Mouse (Mus musculus) bone marrow, adult 2 months (tissue): ENCODE results near the gene Omp.

Source experiments
- CTCF ChIP-seq: fragments of 200-500 bp; IDR thresholded peaks from 2 replicates; pipeline ENCODE4 v1.5.1; 2011; ENCODE audit warnings: low read length, control low read depth; ENCODE audit not compliant: control insufficient read depth, insufficient read depth
- POLR2A ChIP-seq: fragments of 200-500 bp; IDR thresholded peaks from 2 replicates; pipeline ENCODE4 v1.6.1; 2011; ENCODE audit warnings: low read depth, mild to moderate bottlenecking, control low read depth, low read length, borderline replicate concordance; ENCODE audit not compliant: control insufficient read depth

DNA sequence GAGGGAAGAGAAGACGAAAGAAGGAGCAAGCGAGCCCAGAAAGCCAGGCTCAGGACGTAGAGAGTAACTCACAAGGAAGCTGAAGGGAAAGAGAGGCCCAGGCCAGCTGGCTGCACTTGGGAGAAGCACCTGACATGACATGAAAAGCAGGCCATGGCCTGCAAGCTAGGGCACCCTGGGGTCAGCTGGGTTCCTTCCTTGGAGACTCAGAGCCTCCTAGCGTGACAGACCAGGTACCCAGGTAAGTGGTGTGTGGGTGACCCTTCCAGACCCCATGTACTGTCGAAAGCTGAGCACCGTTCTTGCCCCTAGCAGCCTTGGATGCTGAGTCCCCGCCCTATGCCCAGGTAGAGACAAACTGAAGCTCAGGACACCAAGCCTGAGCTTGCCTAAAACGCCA is 27.4 kb upstream of the Omp start:
- TF ChIP-seq POLR2A (no peak), CTCF (no peak)
